Mouse (Mus musculus) CD4-positive, CD25-positive, alpha-beta regulatory T cell, adult 2 months (primary cell): ENCODE data around the gene Rnase11.

Experiments used
- DNase-seq: peaks from one replicate; pipeline ENCODE4 v3.0.0-alpha.2; 2012; ENCODE audit warnings: low read depth, low spot score

Gene Rnase11

GRCm38 (mm10) chr14:51009572-51009971 lies 40.4 kb downstream of the Rnase11 start:
- DNase-seq, result no peak

- no peak for DNase-seq
These were observed 41.2 kb downstream of the Rnase11 start for GRCm38 (mm10) chr14:51008781-51009180.

GRCm38 (mm10) chr14:51007914-51008713 lies 41.8 kb downstream of the Rnase11 start:
- DNase-seq, result no peak

- DNase-seq, result no peak
These were observed 42.7 kb downstream of the Rnase11 start, which contains the start of gene Rnase10 for GRCm38 (mm10) chr14:51007152-51007801. TSS of gene Rnase10 (plus strand) at chr14:51007751.
